Mouse (Mus musculus) urinary bladder, postnatal 14 days (tissue): ENCODE results near the gene Kmt5c.
"Not testable (repeated sequence)": the region's sequence is repeated elsewhere in the genome, so short reads cannot be mapped to it uniquely, and the experiment has no call there.

Source experiments
- DNase-seq: peaks from one replicate; pipeline ENCODE4 v3.0.0; 2021; ENCODE audit warnings: low spot score

Gene Kmt5c

GRCm38 (mm10) chr7:4789436-4789935 is 49.6 kb downstream of the Kmt5c start, which contains the start of gene Tmem238:
TSS of gene Tmem238 (minus strand) at chr7:4789656.
- DNase-seq, result peak; percentile 82

- peak; percentile 97 for DNase-seq
Observed at GRCm38 (mm10) chr7:4792278-4793212, 52.6 kb downstream of the Kmt5c start, which contains the start of gene Rpl28. TSS of gene Rpl28 (plus strand) at chr7:4792874.

- DNase-seq, result not testable (repeated sequence)
Observed at GRCm38 (mm10) chr7:4793248-4793647, 53.3 kb downstream of the Kmt5c start.

GRCm38 (mm10) chr7:4793674-4794073 is 53.8 kb downstream of the Kmt5c start:
- no peak for DNase-seq

- no peak for DNase-seq
Observed at GRCm38 (mm10) chr7:4794631-4795168, 54.8 kb downstream of the Kmt5c start.

GRCm38 (mm10) chr7:4795767-4796433 is 56.0 kb downstream of the Kmt5c start:
- DNase-seq, result no peak
